Mouse (Mus musculus): ENCODE measurements around the gene Slc38a7. TPM values are rescaled to one million over a fixed set of nuclear protein-coding genes. Genes with fewer than 3 reads are reported as not detected.
A peak's percentile ranks its signal among the peaks of the same experiment; 100 is the strongest.
"Not testable (repeated sequence)": the region's sequence is repeated elsewhere in the genome, so short reads cannot be mapped to it uniquely, and the experiment has no call there.

Gene Slc38a7
- polyA plus RNA-seq, 1 experiment from 2014 or later = 9.7 TPM

- peaks cover 53% of the 10 kb centered on the region for H3K36me3 ChIP-seq
- H3K27ac ChIP-seq = no peak overlapping the region
- H3K9ac ChIP-seq = no peak overlapping the region
- no peak for ATAC-seq
- H3K9me3 ChIP-seq (replicated peaks) = no peaks in the 10 kb centered on the region
- H3K4me2 ChIP-seq = no peak overlapping the region
- WGBS (ENCODE audit: insufficient replicate concordance) = 76% methylated on average over 7 of the region's 7 CpGs
- no peaks in the 10 kb centered on the region for H3K27me3 ChIP-seq (replicated peaks)
- H3K4me1 ChIP-seq = peaks cover 12% of the 10 kb centered on the region; the same call in 1 of the 2 replicates
- H3K4me3 ChIP-seq = no peak overlapping the region
These were observed 8.3 kb downstream of the Slc38a7 start for GRCm38 (mm10) chr8:95845026-95845425.

DNA sequence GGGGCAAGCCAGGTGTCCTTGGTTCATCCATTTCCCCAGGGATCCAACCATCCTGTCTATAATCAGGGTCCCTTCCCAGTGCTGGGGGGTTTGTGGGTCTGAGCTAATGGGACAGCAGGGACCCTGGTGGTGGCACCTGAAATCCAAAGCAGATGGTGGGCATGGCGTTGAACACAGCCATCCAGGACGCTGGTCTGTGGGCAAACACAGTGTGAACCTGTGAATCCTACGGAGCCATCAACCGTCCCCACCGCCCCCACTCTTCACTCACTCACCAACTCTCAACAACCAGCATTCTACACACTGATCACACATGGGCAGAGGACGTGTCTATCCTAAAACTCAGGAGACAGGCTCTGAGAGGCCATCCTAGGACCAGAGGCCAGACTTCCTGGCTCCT is 9.4 kb downstream of the Slc38a7 start:
- peaks cover 57% of the 10 kb centered on the region for H3K36me3 ChIP-seq
- no peak overlapping the region for H3K27ac ChIP-seq
- no peak overlapping the region for H3K4me2 ChIP-seq
- WGBS (ENCODE audit: insufficient replicate concordance) = 90% methylated on average over 6 of the region's 6 CpGs
- no peak overlapping the region for H3K4me3 ChIP-seq
- H3K27me3 ChIP-seq (replicated peaks) = no peaks in the 10 kb centered on the region
- peaks cover 10% of the 10 kb centered on the region; the same call in 1 of the 2 replicates for H3K4me1 ChIP-seq
- H3K9me3 ChIP-seq (replicated peaks) = no peaks in the 10 kb centered on the region
- no peak overlapping the region for H3K9ac ChIP-seq
- no peak for ATAC-seq

GRCm38 (mm10) chr8:95841436-95841835 is 11.9 kb downstream of the Slc38a7 start:
- Histone ChIP-seq H3K9me3 (replicated peaks) (no peaks in the 10 kb centered on the region), H3K9ac (no peak overlapping the region), H3K27me3 (replicated peaks) (no peaks in the 10 kb centered on the region), H3K27ac (no peak overlapping the region), H3K36me3 (peaks cover 65% of the 10 kb centered on the region), H3K4me1 (no peaks in the 10 kb centered on the region), H3K4me2 (no peak overlapping the region), H3K4me3 (no peak overlapping the region)
- no peak for ATAC-seq
- 81% methylated on average over 15 of the region's 15 CpGs for WGBS (ENCODE audit: insufficient replicate concordance)

- 96% methylated on average over 4 of the region's 4 CpGs for WGBS (ENCODE audit: insufficient replicate concordance)
- ATAC-seq = no peak
- Histone ChIP-seq H3K4me2 (no peak overlapping the region), H3K9me3 (replicated peaks) (no peaks in the 10 kb centered on the region), H3K27me3 (replicated peaks) (no peaks in the 10 kb centered on the region), H3K4me1 (0 out of 2 replicates have a peak, but pooled peaks cover 3% of the 10 kb centered on the region), H3K27ac (no peak overlapping the region), H3K4me3 (no peak overlapping the region), H3K9ac (no peak overlapping the region), H3K36me3 (peaks cover 47% of the 10 kb centered on the region)
These were observed 14.1 kb downstream of the Slc38a7 start for GRCm38 (mm10) chr8:95839289-95839688.

- Histone ChIP-seq H3K4me3 (no peak overlapping the region), H3K9ac (no peak overlapping the region), H3K9me3 (replicated peaks) (no peaks in the 10 kb centered on the region), H3K4me1 (peaks cover 22% of the 10 kb centered on the region), H3K36me3 (peaks cover 34% of the 10 kb centered on the region), H3K4me2 (no peak overlapping the region), H3K27ac (no peak overlapping the region), H3K27me3 (replicated peaks) (no peaks in the 10 kb centered on the region)
- no peak for ATAC-seq
- WGBS (ENCODE audit: insufficient replicate concordance) = 79% methylated on average over 10 of the region's 10 CpGs
These were observed 16.1 kb downstream of the Slc38a7 start for GRCm38 (mm10) chr8:95837266-95837665.

DNA sequence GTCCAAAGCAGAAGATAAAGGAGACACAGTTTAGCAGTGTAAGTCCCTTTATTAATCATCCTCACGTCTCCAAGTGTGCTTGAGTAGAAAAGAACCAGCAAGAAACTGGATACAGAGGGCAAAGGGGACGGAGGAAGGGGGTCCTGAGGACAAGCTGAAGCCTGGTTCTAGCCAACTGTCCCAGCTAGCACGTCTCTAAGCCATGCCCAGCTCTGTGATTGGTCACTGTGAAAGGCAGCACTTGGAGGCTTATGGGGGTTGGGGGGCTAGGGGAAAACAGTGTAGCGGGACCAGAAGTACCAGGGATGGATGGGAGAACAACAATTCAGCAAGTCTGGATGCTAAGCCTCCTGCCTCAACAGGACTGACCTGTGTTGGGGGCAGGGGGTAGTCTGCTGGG is 17.4 kb downstream of the Slc38a7 start:
- Histone ChIP-seq H3K4me1 (peaks cover 25% of the 10 kb centered on the region), H3K4me3 (no peak overlapping the region), H3K36me3 (peaks cover 23% of the 10 kb centered on the region), H3K9ac (no peak overlapping the region), H3K27ac (no peak overlapping the region), H3K4me2 (no peak overlapping the region), H3K9me3 (replicated peaks) (no peaks in the 10 kb centered on the region), H3K27me3 (replicated peaks) (no peaks in the 10 kb centered on the region)
- no peak for ATAC-seq
- 64% methylated on average over 4 of the region's 4 CpGs for WGBS (ENCODE audit: insufficient replicate concordance)

- WGBS (ENCODE audit: insufficient replicate concordance) = under 1% methylated on average over 16 of the region's 16 CpGs
- peak overlapping the region; percentile 62 for H3K9ac ChIP-seq
- ATAC-seq = peak; percentile 84
These were observed 19.8 kb downstream of the Slc38a7 start for GRCm38 (mm10) chr8:95833435-95833984.

DNA sequence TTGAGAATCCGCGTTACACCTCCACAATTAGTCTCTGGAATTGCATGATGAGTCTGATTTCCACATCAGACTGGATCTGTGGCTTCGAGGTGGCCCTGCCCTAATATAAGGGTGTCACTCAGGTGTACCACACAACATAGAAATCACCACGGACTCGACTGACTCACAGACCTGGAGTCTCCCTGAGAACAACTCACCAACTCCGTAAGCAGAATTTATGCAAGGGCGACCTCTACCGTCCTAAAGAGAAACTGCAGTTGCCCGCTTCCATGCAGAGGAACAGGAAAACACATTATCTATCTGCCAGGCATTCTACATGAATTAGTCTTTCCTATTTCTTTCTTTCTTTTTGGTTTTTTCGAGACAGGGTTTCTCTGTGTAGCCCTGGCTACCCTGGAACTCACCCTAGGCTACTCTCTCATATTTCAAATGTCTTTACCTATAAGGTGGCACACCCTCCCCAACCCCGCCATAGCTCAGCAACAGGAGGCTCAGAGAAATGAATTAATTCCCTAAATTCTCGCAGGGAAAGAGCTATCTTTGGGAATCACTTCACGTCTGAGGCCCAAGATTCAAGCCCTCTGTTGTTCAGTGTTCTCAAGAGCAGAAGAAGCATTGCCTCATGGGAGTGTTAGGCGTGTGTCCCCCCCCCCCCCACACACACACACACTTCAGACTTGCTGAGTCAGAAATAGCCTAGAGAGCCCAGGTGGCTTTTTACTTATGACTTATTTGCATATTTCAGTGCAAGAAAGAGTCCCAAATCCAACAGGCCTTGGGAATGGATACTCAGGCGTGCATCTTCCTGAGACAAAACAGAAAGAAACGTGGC is 20.5 kb downstream of the Slc38a7 start:
- Histone ChIP-seq H3K4me1 (peaks cover 25% of the 10 kb centered on the region), H3K27me3 (replicated peaks) (no peaks in the 10 kb centered on the region), H3K36me3 (0 out of 2 replicates have a peak, but pooled peaks cover 12% of the 10 kb centered on the region), H3K27ac (peak overlapping the region; percentile 71), H3K4me3 (peak overlapping the region; percentile 38), H3K9me3 (replicated peaks) (no peaks in the 10 kb centered on the region), H3K4me2 (peak overlapping the region; percentile 68), H3K9ac (peak overlapping the region; percentile 62; the same call in 1 of the 2 replicates)
- ATAC-seq = peak; percentile 66
- WGBS (ENCODE audit: insufficient replicate concordance) = 12% methylated on average over 16 of the region's 16 CpGs

More at GRCm38 (mm10) chr8:95833435-95833984, 19.8 kb downstream of the Slc38a7 start:
- Histone ChIP-seq H3K4me3 (peak overlapping the region; percentile 38), H3K27ac (peak overlapping the region; percentile 71), H3K9me3 (replicated peaks) (no peaks in the 10 kb centered on the region), H3K36me3 (0 out of 2 replicates have a peak, but pooled peaks cover 12% of the 10 kb centered on the region), H3K4me2 (peak overlapping the region; percentile 68), H3K27me3 (replicated peaks) (no peaks in the 10 kb centered on the region), H3K4me1 (peaks cover 25% of the 10 kb centered on the region)

DNA sequence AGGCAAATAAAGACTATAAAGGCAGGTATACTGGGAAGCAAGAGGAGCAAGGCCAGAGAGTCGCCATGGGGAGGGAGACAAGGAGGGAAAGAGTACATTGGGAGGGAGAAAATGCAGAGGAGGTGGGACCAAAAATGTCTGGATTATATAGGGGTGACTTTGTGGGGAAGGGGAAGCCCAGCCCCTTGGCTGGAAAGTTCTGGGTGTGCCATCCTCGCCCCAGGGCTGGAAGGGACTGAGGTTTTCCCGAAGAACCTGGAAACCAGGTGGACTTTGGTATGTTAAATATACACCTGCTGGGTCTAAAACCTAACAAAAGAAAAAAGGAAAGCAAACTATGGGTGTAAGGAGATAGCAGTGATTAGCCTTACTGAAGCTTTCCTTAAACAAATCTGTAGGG is 23.2 kb downstream of the Slc38a7 start:
- Histone ChIP-seq H3K36me3 (no peaks in the 10 kb centered on the region), H3K9me3 (replicated peaks) (no peaks in the 10 kb centered on the region), H3K27ac (no peak overlapping the region), H3K27me3 (replicated peaks) (0 out of 2 replicates have a peak, but pooled peaks cover 2% of the 10 kb centered on the region), H3K4me3 (no peak overlapping the region), H3K4me2 (no peak overlapping the region), H3K9ac (no peak overlapping the region), H3K4me1 (peaks cover 25% of the 10 kb centered on the region)
- no peak for ATAC-seq
- WGBS (ENCODE audit: insufficient replicate concordance) = 68% methylated on average over 3 of the region's 3 CpGs

GRCm38 (mm10) chr8:95825162-95825561 is 28.2 kb downstream of the Slc38a7 start, which contains the start of gene Sap18b:
TSS of gene Sap18b (plus strand) at chr8:95825346.
- not testable (repeated sequence) for H3K36me3 ChIP-seq; H3K4me3 ChIP-seq; H3K27ac ChIP-seq; H3K4me1 ChIP-seq; H3K9me3 ChIP-seq (replicated peaks); H3K9ac ChIP-seq; H3K4me2 ChIP-seq; ATAC-seq
- H3K27me3 ChIP-seq (replicated peaks) = peaks cover 10% of the 10 kb centered on the region; the same call in 1 of the 2 replicates
- WGBS (ENCODE audit: insufficient replicate concordance) = 32% methylated on average over 25 of the region's 25 CpGs

DNA sequence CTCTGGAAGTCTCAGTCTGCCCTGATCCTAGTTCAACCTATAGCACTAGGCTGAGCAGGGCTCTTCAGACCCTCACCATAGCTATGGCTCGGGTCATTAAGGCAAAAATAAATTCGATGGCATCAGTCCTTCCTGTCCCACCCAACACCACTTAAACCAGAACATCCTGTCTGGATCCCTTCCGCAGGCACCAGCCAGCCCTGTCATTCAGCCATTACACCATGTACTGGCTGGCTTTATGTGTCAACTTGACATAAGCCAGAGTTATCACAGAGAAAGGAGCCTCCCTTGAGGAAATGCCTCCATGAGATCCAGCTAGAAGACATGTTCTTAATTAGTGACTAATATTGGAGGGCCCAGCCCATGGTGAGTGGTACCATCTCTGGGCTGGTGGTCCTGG is 30.6 kb downstream of the Slc38a7 start:
- 47% methylated on average over 3 of the region's 3 CpGs for WGBS (ENCODE audit: insufficient replicate concordance)
- Histone ChIP-seq H3K9me3 (replicated peaks) (no peaks in the 10 kb centered on the region), H3K27ac (no peak overlapping the region), H3K27me3 (replicated peaks) (peaks cover 10% of the 10 kb centered on the region; the same call in 1 of the 2 replicates), H3K9ac (no peak overlapping the region), H3K4me1 (no peaks in the 10 kb centered on the region), H3K36me3 (no peaks in the 10 kb centered on the region), H3K4me3 (no peak overlapping the region), H3K4me2 (no peak overlapping the region)
- no peak for ATAC-seq

- H3K4me3 ChIP-seq = no peak overlapping the region
- H3K4me2 ChIP-seq = no peak overlapping the region
- 67% methylated on average over 5 of the region's 5 CpGs for WGBS (ENCODE audit: insufficient replicate concordance)
- H3K4me1 ChIP-seq = no peaks in the 10 kb centered on the region
- no peak overlapping the region for H3K9ac ChIP-seq
- ATAC-seq = no peak
- H3K27ac ChIP-seq = no peak overlapping the region
- H3K27me3 ChIP-seq (replicated peaks) = peaks cover 10% of the 10 kb centered on the region; the same call in 1 of the 2 replicates
- no peaks in the 10 kb centered on the region for H3K9me3 ChIP-seq (replicated peaks)
- no peaks in the 10 kb centered on the region for H3K36me3 ChIP-seq
These were observed 31.2 kb downstream of the Slc38a7 start for GRCm38 (mm10) chr8:95822096-95822495.

Measured in liver, embryonic 12.5 days (tissue).